1 mouse cellular context compared by ENCODE assay signal in the genomic region with DNA sequence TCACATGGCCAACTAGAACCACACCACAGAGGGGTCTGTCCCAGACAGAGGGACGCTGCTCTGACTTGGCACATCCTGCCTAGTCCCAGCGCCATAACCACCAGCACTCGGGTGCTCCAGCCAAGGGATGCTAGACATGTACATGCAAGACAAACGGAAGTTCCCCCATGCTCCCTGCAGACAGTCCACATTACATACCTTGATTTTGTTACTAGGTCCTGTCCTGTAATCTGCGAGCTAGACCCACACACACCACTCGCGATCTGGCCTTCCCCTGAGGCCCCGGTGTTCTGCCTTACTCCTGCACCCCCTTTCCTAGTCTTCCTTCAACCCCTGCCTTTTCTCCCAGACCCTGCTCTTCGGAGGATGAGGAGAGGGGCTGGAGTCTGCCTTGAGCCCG.
TF ChIP-seq lines count a peak whose summit lies in the region.

No protein-coding gene starts in this region.

TF ChIP-seq in MEL, 35 proteins besides CTCF, POLR2A, EP300 and RAD21:
- no peak for TF ChIP-seq TBP (IDR thresholded peaks at IDR 0.05; ENCODE audit: low read depth, low read length)
- 0 out of 2 replicates have a peak, but pooled peaks have one; percentile 29 for TF ChIP-seq MAX (IDR thresholded peaks at IDR 0.05; ENCODE audit: low read length)
- no peak for TF ChIP-seq ZNF384 (IDR thresholded peaks at IDR 0.05; ENCODE audit: low read depth, low read length)
- peak; percentile 32; the same call in 1 of the 2 replicates for TF ChIP-seq SIN3A (IDR thresholded peaks at IDR 0.05; ENCODE audit: low read length)
- TF ChIP-seq JUND (IDR thresholded peaks at IDR 0.05; ENCODE audit: low read depth, low read length): no peak
- no peak for TF ChIP-seq MAFK (IDR thresholded peaks at IDR 0.05; ENCODE audit: borderline replicate concordance, low read depth, low read length)
- no peak for TF ChIP-seq MEF2A (IDR thresholded peaks at IDR 0.05; ENCODE audit: extremely low read depth, insufficient replicate concordance, low read depth, low read length, poor library complexity, severe bottlenecking)
- no peak for TF ChIP-seq RCOR1 (IDR thresholded peaks at IDR 0.05; ENCODE audit: low read depth, low read length)
- TF ChIP-seq NELFE (IDR thresholded peaks at IDR 0.05; ENCODE audit: low read depth, low read length): peak; percentile 8; the same call in 1 of the 2 replicates
- no peak for TF ChIP-seq ETS1 (IDR thresholded peaks at IDR 0.05; ENCODE audit: low read depth, low read length)
- no peak for TF ChIP-seq TAL1 (IDR thresholded peaks at IDR 0.05; ENCODE audit: low read length)
- 0 out of 2 replicates have a peak, but pooled peaks have one; percentile 18 for TF ChIP-seq ZMIZ1 (IDR thresholded peaks at IDR 0.05; ENCODE audit: low read depth, low read length)
